Mouse (Mus musculus): ENCODE results near the gene Tnfrsf1a.

GRCm38 (mm10) chr6:125302231-125302982 lies 46.8 kb upstream of the Tnfrsf1a start:
- TF ChIP-seq CTCF (IDR thresholded peaks at IDR 0.05; ENCODE audit: low read depth, low read length) (no peak), POLR2A (IDR thresholded peaks at IDR 0.05; ENCODE audit: extremely low read depth, insufficient read depth, low read length) (no peak)

All from liver, adult 2 months (tissue).